Mouse (Mus musculus): ENCODE measurements at regions not wholly inside any gene's neighbourhood (a gene's known extent, or its start where the extent isn't known, plus 50 kb on each side); places are given as distances from the start of the nearest gene placed in this dataset.

DNA sequence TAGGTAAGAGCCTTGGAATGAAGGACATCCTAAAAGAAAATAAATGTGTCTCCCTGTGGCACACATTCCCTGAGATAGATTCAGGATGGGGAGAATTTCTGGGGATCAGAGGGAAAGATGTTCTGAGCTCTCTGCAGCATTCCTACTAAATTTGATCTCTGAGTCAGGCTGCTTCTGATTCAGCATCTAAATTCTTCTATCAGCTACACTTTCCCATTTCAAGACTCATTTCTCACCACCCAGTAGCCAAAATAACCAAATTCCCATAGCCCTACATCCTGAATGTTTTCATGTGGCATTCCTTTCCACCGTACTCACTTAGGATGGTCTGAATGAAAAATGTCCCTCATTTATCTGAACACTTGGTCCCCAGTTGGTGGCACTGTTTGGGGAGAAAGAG lies 223.2 kb upstream of the Actbl2 start:
- Histone ChIP-seq H3K4me3 (ENCODE audit: low read depth, low read length) (no peak overlapping the region), H3K36me3 (ENCODE audit: control insufficient read depth, insufficient read depth, low read length) (no peaks in the 10 kb centered on the region), H3K27ac (replicated peaks; ENCODE audit: low read depth, low read length) (no peak overlapping the region), H3K9ac (ENCODE audit: low read depth, low read length) (no peak overlapping the region), H3K4me1 (ENCODE audit: control insufficient read depth, insufficient read depth, low read length) (0 out of 2 replicates have a peak, but pooled peaks cover 4% of the 10 kb centered on the region), H3K9me3 (ENCODE audit: control insufficient read depth, low read length) (no peaks in the 10 kb centered on the region), H3K4me2 (ENCODE audit: low read depth, low read length) (no peak overlapping the region), H3K27me3 (replicated peaks; ENCODE audit: control insufficient read depth, insufficient read depth, low read length) (no peaks in the 10 kb centered on the region)
- 74% methylated on average over 1 of the region's 1 CpGs for WGBS
- ATAC-seq (ENCODE audit: low read depth) (no peak), DNase-seq (ENCODE audit: low spot score) (no peak)

DNA sequence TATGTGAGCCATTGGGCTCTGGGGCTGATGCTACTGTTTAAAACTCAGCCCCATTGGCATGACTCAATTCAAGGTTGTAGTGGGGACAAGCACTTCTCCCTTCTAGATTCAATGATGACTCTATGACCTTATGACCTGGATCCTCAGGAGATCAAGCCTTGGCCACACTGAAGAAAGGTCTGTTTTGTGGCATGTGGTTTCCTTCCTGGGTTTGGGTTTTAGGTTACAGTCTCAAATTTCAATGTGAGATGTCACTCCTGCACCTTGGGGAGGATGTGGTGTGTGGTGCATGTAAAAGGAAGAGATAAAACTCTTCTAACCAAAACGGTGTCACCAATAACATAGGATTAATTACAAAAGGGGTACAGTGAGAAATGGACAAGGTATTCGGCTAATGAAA lies 211.2 kb upstream of the Actbl2 start:
- Histone ChIP-seq H3K27ac (replicated peaks; ENCODE audit: low read depth, low read length) (no peak overlapping the region), H3K4me3 (ENCODE audit: low read depth, low read length) (no peak overlapping the region), H3K27me3 (replicated peaks; ENCODE audit: control insufficient read depth, insufficient read depth, low read length) (no peaks in the 10 kb centered on the region), H3K4me1 (ENCODE audit: control insufficient read depth, insufficient read depth, low read length) (peaks cover 5% of the 10 kb centered on the region; the same call in 1 of the 2 replicates), H3K9ac (ENCODE audit: low read depth, low read length) (no peak overlapping the region), H3K9me3 (ENCODE audit: control insufficient read depth, low read length) (no peaks in the 10 kb centered on the region), H3K4me2 (ENCODE audit: low read depth, low read length) (no peak overlapping the region), H3K36me3 (ENCODE audit: control insufficient read depth, insufficient read depth, low read length) (no peaks in the 10 kb centered on the region)
- 49% methylated on average over 2 of the region's 2 CpGs for WGBS
- ATAC-seq (ENCODE audit: low read depth): no peak
- DNase-seq (ENCODE audit: low spot score): no peak

DNA sequence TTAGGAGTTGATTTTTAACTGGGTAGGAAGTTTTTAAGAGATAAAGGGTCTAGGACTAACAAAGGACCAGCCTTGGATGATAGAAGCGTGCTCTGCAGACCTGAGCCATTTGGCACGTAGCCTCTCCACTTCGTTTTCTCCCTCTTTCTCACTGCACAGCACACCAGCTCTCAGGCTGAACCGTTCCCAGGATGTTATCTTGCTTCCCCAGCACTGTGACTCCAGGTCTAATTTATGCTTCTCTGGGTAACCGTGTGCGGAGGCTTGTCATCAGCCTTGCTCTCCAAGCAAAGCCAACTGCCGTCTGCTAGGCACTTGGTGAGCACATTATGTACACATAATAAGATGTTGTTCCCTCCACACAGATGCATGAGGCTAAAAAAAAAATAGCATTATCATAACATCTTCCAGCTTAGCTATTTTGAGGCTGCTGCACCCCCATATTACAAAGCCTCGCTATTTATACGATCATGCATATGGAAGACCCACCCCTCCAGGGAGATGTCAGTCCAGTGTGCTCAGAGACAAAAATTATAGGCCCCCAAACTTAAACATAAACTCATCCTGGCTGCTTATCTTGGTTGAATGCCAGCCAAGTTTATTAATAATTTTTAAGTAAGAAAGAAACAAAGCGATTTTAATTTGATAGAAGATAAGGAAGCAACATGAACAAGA lies 210.3 kb upstream of the Actbl2 start:
- Histone ChIP-seq H3K27ac (replicated peaks; ENCODE audit: low read depth, low read length) (no peak overlapping the region), H3K9ac (ENCODE audit: low read depth, low read length) (no peak overlapping the region), H3K36me3 (ENCODE audit: control insufficient read depth, insufficient read depth, low read length) (no peaks in the 10 kb centered on the region), H3K27me3 (replicated peaks; ENCODE audit: control insufficient read depth, insufficient read depth, low read length) (no peaks in the 10 kb centered on the region), H3K4me1 (ENCODE audit: control insufficient read depth, insufficient read depth, low read length) (peaks cover 5% of the 10 kb centered on the region; the same call in 1 of the 2 replicates), H3K4me3 (ENCODE audit: low read depth, low read length) (no peak overlapping the region), H3K4me2 (ENCODE audit: low read depth, low read length) (no peak overlapping the region), H3K9me3 (ENCODE audit: control insufficient read depth, low read length) (no peaks in the 10 kb centered on the region)
- 55% methylated on average over 10 of the region's 10 CpGs for WGBS
- ATAC-seq (ENCODE audit: low read depth) (no peak), DNase-seq (ENCODE audit: low spot score) (peak; percentile 5)

DNA sequence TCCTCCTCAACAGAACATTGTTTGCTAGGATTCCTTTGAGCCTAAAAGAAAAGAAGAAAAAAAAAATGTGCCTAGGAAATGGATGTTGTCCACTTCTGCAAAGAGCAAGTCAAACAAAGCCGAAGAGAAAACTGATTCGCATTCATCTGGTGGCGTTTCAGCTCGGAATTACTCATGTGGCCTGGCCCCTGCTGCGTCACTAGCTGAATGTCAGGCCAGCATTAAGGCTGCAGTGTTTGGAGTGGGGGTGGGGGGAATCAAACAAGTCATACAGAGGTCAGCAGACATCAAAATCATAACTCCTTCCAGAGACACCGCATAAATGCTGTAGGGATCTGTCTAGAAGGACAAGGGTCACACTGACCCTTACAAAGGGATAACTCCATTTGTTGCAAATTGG lies 204.7 kb upstream of the Actbl2 start:
- Histone ChIP-seq H3K36me3 (ENCODE audit: control insufficient read depth, insufficient read depth, low read length) (no peaks in the 10 kb centered on the region), H3K4me2 (ENCODE audit: low read depth, low read length) (no peak overlapping the region), H3K27ac (replicated peaks; ENCODE audit: low read depth, low read length) (0 out of 2 replicates have a peak overlapping the region, but pooled peaks have one; percentile 15), H3K9me3 (ENCODE audit: control insufficient read depth, low read length) (peaks cover 6% of the 10 kb centered on the region; the same call in 1 of the 2 replicates), H3K9ac (ENCODE audit: low read depth, low read length) (no peak overlapping the region), H3K27me3 (replicated peaks; ENCODE audit: control insufficient read depth, insufficient read depth, low read length) (no peaks in the 10 kb centered on the region), H3K4me3 (ENCODE audit: low read depth, low read length) (no peak overlapping the region), H3K4me1 (ENCODE audit: control insufficient read depth, insufficient read depth, low read length) (no peaks in the 10 kb centered on the region)
- WGBS: 16% methylated on average over 6 of the region's 6 CpGs
- ATAC-seq (ENCODE audit: low read depth): no peak
- peak; percentile 31 for DNase-seq (ENCODE audit: low spot score)

DNA sequence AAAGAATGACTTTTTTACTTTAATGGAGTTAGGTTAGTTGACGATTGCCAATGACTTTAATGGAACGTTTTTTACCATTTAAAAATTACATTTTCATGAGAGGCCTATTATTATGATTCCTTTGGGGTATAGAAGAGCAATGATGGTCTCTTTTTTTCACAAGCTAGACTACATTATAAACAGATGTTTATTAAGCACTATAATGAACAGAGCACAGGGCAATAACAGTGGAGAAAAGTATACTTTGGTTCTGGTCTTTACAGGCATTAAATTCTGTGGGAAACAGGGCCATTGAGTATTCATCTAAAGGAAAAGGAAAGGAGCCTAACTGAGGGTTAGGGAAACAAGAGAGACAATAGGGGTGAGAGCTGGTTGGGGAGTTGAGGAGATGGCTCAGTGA lies 199.0 kb upstream of the Actbl2 start:
- Histone ChIP-seq H3K4me2 (ENCODE audit: low read depth, low read length) (no peak overlapping the region), H3K4me3 (ENCODE audit: low read depth, low read length) (no peak overlapping the region), H3K4me1 (ENCODE audit: control insufficient read depth, insufficient read depth, low read length) (no peaks in the 10 kb centered on the region), H3K9me3 (ENCODE audit: control insufficient read depth, low read length) (peaks cover 6% of the 10 kb centered on the region; the same call in 1 of the 2 replicates), H3K27me3 (replicated peaks; ENCODE audit: control insufficient read depth, insufficient read depth, low read length) (no peaks in the 10 kb centered on the region), H3K9ac (ENCODE audit: low read depth, low read length) (no peak overlapping the region), H3K36me3 (ENCODE audit: control insufficient read depth, insufficient read depth, low read length) (no peaks in the 10 kb centered on the region), H3K27ac (replicated peaks; ENCODE audit: low read depth, low read length) (no peak overlapping the region)
- ATAC-seq (ENCODE audit: low read depth): no peak
- 43% methylated on average over 2 of the region's 2 CpGs for WGBS
- peak; percentile 15 for DNase-seq (ENCODE audit: low spot score)

DNA sequence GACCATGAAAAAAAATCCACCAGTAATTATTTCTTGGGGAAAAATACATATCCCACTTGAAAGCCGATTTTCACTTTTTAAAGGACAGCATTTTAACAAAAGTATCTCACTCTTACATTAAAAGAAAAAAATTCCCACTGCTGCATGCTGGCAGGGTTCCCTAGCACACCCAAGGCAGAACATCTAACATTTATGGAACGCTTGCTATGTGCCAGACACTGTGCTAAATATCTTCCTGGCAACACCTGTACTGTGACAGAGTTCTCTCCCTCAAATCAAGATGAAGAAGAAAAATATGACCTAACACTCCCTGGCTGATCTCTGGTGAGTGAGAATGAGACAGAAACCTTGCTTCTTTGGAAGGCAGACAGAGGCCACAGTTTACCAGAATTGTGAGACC lies 167.1 kb upstream of the Actbl2 start:
- DNase-seq (ENCODE audit: low spot score) (no peak), ATAC-seq (ENCODE audit: low read depth) (no peak)
- 86% methylated on average over 2 of the region's 2 CpGs for WGBS
- no peaks in the 10 kb centered on the region for H3K9me3 ChIP-seq (ENCODE audit: control insufficient read depth, low read length)
- no peaks in the 10 kb centered on the region for H3K4me1 ChIP-seq (ENCODE audit: control insufficient read depth, insufficient read depth, low read length)
- no peaks in the 10 kb centered on the region for H3K27me3 ChIP-seq (replicated peaks; ENCODE audit: control insufficient read depth, insufficient read depth, low read length)
- H3K27ac ChIP-seq (replicated peaks; ENCODE audit: low read depth, low read length): no peak overlapping the region
- H3K4me2 ChIP-seq (ENCODE audit: low read depth, low read length): no peak overlapping the region
- no peak overlapping the region for H3K4me3 ChIP-seq (ENCODE audit: low read depth, low read length)
- H3K36me3 ChIP-seq (ENCODE audit: control insufficient read depth, insufficient read depth, low read length): no peaks in the 10 kb centered on the region
- no peak overlapping the region for H3K9ac ChIP-seq (ENCODE audit: low read depth, low read length)

DNA sequence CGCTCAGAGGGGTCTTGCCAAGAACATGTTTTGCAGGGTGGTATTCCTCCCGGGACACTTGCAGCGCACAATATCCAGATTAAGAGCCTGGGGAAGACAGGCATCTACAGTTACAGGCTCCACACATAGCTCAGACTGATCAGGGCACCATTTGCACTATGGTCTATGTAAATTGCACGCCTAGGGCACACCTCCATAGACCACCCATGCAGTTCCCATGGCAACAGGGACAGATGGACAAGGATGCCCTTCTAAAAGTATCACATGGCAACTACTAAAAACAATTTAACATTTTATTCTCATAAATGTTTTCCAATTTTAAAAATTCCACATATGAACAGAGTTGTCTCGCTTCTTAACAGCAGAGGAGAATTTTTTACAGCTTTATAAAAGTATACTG lies 158.7 kb upstream of the Actbl2 start:
- ATAC-seq (ENCODE audit: low read depth): no peak
- no peak for DNase-seq (ENCODE audit: low spot score)
- H3K4me1 ChIP-seq (ENCODE audit: control insufficient read depth, insufficient read depth, low read length): no peaks in the 10 kb centered on the region

DNA sequence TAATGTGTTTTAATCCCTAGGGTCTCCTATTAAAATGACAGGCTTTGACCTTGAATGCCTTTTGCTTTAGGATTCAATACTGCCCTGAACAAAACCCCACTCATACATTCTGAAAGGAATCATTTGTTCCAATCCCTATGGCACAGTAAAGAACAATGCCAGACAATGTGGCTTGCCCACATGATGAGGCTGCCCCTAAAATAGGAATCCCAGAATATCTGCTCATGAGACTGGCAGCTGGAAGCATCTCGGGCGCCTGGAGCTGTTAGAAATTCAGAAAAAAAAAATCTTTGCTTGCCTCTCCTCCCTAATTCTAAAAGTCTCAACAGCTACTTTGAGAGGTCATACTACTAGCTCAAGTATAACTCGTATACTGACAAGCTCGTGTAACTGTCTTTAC lies 157.5 kb upstream of the Actbl2 start:
- no peaks in the 10 kb centered on the region for H3K36me3 ChIP-seq (ENCODE audit: control insufficient read depth, insufficient read depth, low read length)
- no peak overlapping the region for H3K4me3 ChIP-seq (ENCODE audit: low read depth, low read length)
- H3K27me3 ChIP-seq (replicated peaks; ENCODE audit: control insufficient read depth, insufficient read depth, low read length): no peaks in the 10 kb centered on the region
- H3K4me2 ChIP-seq (ENCODE audit: low read depth, low read length): no peak overlapping the region
- H3K9ac ChIP-seq (ENCODE audit: low read depth, low read length): no peak overlapping the region
- ATAC-seq (ENCODE audit: low read depth): no peak
- 82% methylated on average over 4 of the region's 4 CpGs for WGBS
- DNase-seq (ENCODE audit: low spot score): no peak
- no peaks in the 10 kb centered on the region for H3K9me3 ChIP-seq (ENCODE audit: control insufficient read depth, low read length)
- H3K27ac ChIP-seq (replicated peaks; ENCODE audit: low read depth, low read length): no peak overlapping the region
- H3K4me1 ChIP-seq (ENCODE audit: control insufficient read depth, insufficient read depth, low read length): no peaks in the 10 kb centered on the region

More for the DNA sequence above, 158.7 kb upstream of the Actbl2 start:
- no peaks in the 10 kb centered on the region for H3K27me3 ChIP-seq (replicated peaks; ENCODE audit: control insufficient read depth, insufficient read depth, low read length)
- no peak overlapping the region for H3K4me2 ChIP-seq (ENCODE audit: low read depth, low read length)
- no peak overlapping the region for H3K9ac ChIP-seq (ENCODE audit: low read depth, low read length)
- no peak overlapping the region for H3K27ac ChIP-seq (replicated peaks; ENCODE audit: low read depth, low read length)
- H3K4me3 ChIP-seq (ENCODE audit: low read depth, low read length): no peak overlapping the region
- H3K36me3 ChIP-seq (ENCODE audit: control insufficient read depth, insufficient read depth, low read length): no peaks in the 10 kb centered on the region
- no peaks in the 10 kb centered on the region for H3K9me3 ChIP-seq (ENCODE audit: control insufficient read depth, low read length)
- WGBS: 78% methylated on average over 5 of the region's 5 CpGs

DNA sequence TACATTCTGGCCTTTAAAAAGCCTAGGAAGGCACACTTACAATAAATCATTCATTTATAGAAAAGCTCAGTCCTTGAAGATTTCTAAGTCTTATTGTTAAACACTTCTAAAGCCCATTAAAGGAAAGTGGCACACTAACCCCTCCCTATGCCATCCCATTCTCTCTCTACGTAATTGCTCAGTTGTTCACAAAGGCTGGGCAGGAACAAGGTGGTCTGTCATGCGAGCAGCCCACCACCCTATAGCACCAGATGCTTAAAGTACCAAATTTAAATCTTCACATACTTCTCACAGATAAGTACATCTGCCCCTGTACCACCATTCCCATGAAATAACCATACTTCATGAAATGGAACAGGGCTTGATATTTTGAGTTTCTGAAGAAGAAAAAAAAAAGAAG lies 156.1 kb upstream of the Actbl2 start:
- no peak overlapping the region for H3K9ac ChIP-seq (ENCODE audit: low read depth, low read length)
- no peak for DNase-seq (ENCODE audit: low spot score)
- H3K4me1 ChIP-seq (ENCODE audit: control insufficient read depth, insufficient read depth, low read length): no peaks in the 10 kb centered on the region
- no peak overlapping the region for H3K4me2 ChIP-seq (ENCODE audit: low read depth, low read length)
- H3K27ac ChIP-seq (replicated peaks; ENCODE audit: low read depth, low read length): no peak overlapping the region
- no peaks in the 10 kb centered on the region for H3K27me3 ChIP-seq (replicated peaks; ENCODE audit: control insufficient read depth, insufficient read depth, low read length)
- H3K4me3 ChIP-seq (ENCODE audit: low read depth, low read length): no peak overlapping the region
- no peaks in the 10 kb centered on the region for H3K9me3 ChIP-seq (ENCODE audit: control insufficient read depth, low read length)
- ATAC-seq (ENCODE audit: low read depth): no peak
- WGBS: 79% methylated on average over 2 of the region's 2 CpGs
- H3K36me3 ChIP-seq (ENCODE audit: control insufficient read depth, insufficient read depth, low read length): no peaks in the 10 kb centered on the region
